Mouse (Mus musculus) MEL (cell line): ENCODE data around the gene Fbxl2. TPM values are rescaled to one million over a fixed set of nuclear protein-coding genes. Genes with fewer than 3 reads are reported as not detected.

ENCODE experiments used
- DNase-seq: peaks from one replicate; pipeline ENCODE4 v3.0.0; 2011; ENCODE audit warnings: low read depth, low spot score
- H3K27ac ChIP-seq: 2 replicates; pipeline ENCODE4 v1.5.1; 2012; ENCODE audit warnings: low read depth, mild to moderate bottlenecking, control low read depth, low read length, moderate library complexity; ENCODE audit not compliant: control insufficient read depth
- H3K27me3 ChIP-seq, 2 experiments: fragments of 150-350 bp in 1 of 2; sonication (generic) in 1 of 2; 2 replicates each; pipeline ENCODE4 v1.6.1; 2012; ENCODE audit warnings: low read length in 2 of 2, mild to moderate bottlenecking in 2 of 2, improper control_type of control experiment in 1 of 2, moderate library complexity in 1 of 2; ENCODE audit not compliant: insufficient read depth in 2 of 2, control insufficient read depth in 1 of 2
- H3K36me3 ChIP-seq, 2 experiments: 2 replicates each; pipeline ENCODE4 v1.6.1; 2012 to 2014; ENCODE audit warnings: low read length in 2 of 2, improper control_type of control experiment in 1 of 2, inconsistent platforms in 1 of 2, mild to moderate bottlenecking in 1 of 2; ENCODE audit not compliant: insufficient read depth in 2 of 2, control insufficient read depth in 1 of 2
- H3K4me1 ChIP-seq, 2 experiments: fragments of 150-350 bp in 1 of 2; sonication (generic) in 1 of 2; 2 replicates each; pipeline ENCODE4 v1.6.1; 2012; ENCODE audit warnings: low read length in 2 of 2, improper control_type of control experiment in 1 of 2, mild to moderate bottlenecking in 1 of 2; ENCODE audit not compliant: insufficient read depth in 2 of 2, control insufficient read depth in 1 of 2
- H3K4me3 ChIP-seq, 2 experiments: fragments of 150-350 bp in 1 of 2; sonication (generic) in 1 of 2; 2 replicates each; pipeline ENCODE4 v1.5.1; 2012; ENCODE audit warnings: low read depth in 2 of 2, low read length in 2 of 2, mild to moderate bottlenecking in 2 of 2, moderate library complexity in 2 of 2, control low read depth in 1 of 2, improper control_type of control experiment in 1 of 2; ENCODE audit not compliant: control insufficient read depth in 1 of 2, insufficient read depth in 1 of 2
- H3K79me2 ChIP-seq: 2 replicates; pipeline ENCODE4 v1.6.1; 2012; ENCODE audit warnings: mild to moderate bottlenecking, low read length, moderate library complexity; ENCODE audit not compliant: control insufficient read depth, poor library complexity, insufficient read depth
- H3K9ac ChIP-seq: 2 replicates; pipeline ENCODE4 v1.6.1; 2012; ENCODE audit warnings: low read depth, mild to moderate bottlenecking, control low read depth, low read length, moderate library complexity; ENCODE audit not compliant: control insufficient read depth, poor library complexity, severe bottlenecking
- H3K9me3 ChIP-seq: fragments of 150-350 bp; sonication (generic); replicated peaks from 2 replicates; pipeline ENCODE4 v1.6.1; 2012; ENCODE audit warnings: mild to moderate bottlenecking, low read length, improper control_type of control experiment, moderate library complexity; ENCODE audit not compliant: insufficient read depth
- CHD2 ChIP-seq: IDR thresholded peaks from 2 replicates; pipeline ENCODE4 v1.6.1; 2011; ENCODE audit warnings: low read length, improper control_type of control experiment
- E2F4 ChIP-seq: IDR thresholded peaks from 2 replicates; pipeline ENCODE4 v1.6.1; 2011; ENCODE audit warnings: low read depth, low read length, improper control_type of control experiment, borderline replicate concordance
- ELF1 ChIP-seq: IDR thresholded peaks from 2 replicates; pipeline ENCODE4 v1.6.1; 2014; ENCODE audit warnings: low read depth, mild to moderate bottlenecking, inconsistent platforms, low read length, improper control_type of control experiment, moderate library complexity
- EP300 ChIP-seq, 2 experiments: IDR thresholded peaks; 2 replicates each; pipeline ENCODE4 v1.6.1; 2011; ENCODE audit warnings: improper control_type of control experiment in 2 of 2, low read length in 2 of 2, low read depth in 1 of 2, mild to moderate bottlenecking in 1 of 2
- ETS1 ChIP-seq: IDR thresholded peaks from 2 replicates; pipeline ENCODE4 v1.6.1; 2012; ENCODE audit warnings: low read depth, mild to moderate bottlenecking, inconsistent platforms, low read length, improper control_type of control experiment, moderate library complexity
- HCFC1 ChIP-seq: IDR thresholded peaks from 2 replicates; pipeline ENCODE4 v1.6.1; 2012; ENCODE audit warnings: low read depth, mild to moderate bottlenecking, inconsistent platforms, low read length, improper control_type of control experiment, moderate library complexity
- JUND ChIP-seq: IDR thresholded peaks from 2 replicates; pipeline ENCODE4 v1.6.1; 2011; ENCODE audit warnings: low read depth, mild to moderate bottlenecking, improper control_type of control experiment, low read length
- MAFK ChIP-seq: IDR thresholded peaks from 2 replicates; pipeline ENCODE4 v1.6.1; 2011; ENCODE audit warnings: low read depth, mild to moderate bottlenecking, low read length, improper control_type of control experiment, borderline replicate concordance
- MEF2A ChIP-seq: IDR thresholded peaks from 2 replicates; pipeline ENCODE4 v1.6.1; 2014; ENCODE audit warnings: low read depth, mild to moderate bottlenecking, inconsistent platforms, low read length, improper control_type of control experiment; ENCODE audit not compliant: poor library complexity, insufficient replicate concordance, severe bottlenecking; ENCODE audit errors: extremely low read depth
- MYB ChIP-seq: IDR thresholded peaks from 2 replicates; pipeline ENCODE4 v1.6.1; 2011; ENCODE audit warnings: mild to moderate bottlenecking, low read depth, low read length, improper control_type of control experiment
- NRF1 ChIP-seq: IDR thresholded peaks from 2 replicates; pipeline ENCODE4 v1.6.1; 2014; ENCODE audit warnings: low read depth, mild to moderate bottlenecking, inconsistent platforms, low read length, improper control_type of control experiment, moderate library complexity; ENCODE audit not compliant: poor library complexity, insufficient read depth, severe bottlenecking
- POLR2AphosphoS2 ChIP-seq: IDR thresholded peaks from 2 replicates; pipeline ENCODE4 v1.6.1; 2011; ENCODE audit warnings: low read length, improper control_type of control experiment
- POLR2AphosphoS5 ChIP-seq: IDR thresholded peaks from 2 replicates; pipeline ENCODE4 v1.6.1; 2012; ENCODE audit warnings: low read depth, borderline replicate concordance, mild to moderate bottlenecking, inconsistent platforms, low read length, moderate library complexity, mixed read lengths
- RAD21 ChIP-seq: IDR thresholded peaks from 2 replicates; pipeline ENCODE4 v1.6.1; 2011; ENCODE audit warnings: mild to moderate bottlenecking, low read depth, low read length, improper control_type of control experiment
- RCOR1 ChIP-seq: IDR thresholded peaks from 2 replicates; pipeline ENCODE4 v1.6.1; 2012; ENCODE audit warnings: low read depth, mild to moderate bottlenecking, inconsistent platforms, low read length, improper control_type of control experiment
- SMC3 ChIP-seq: IDR thresholded peaks from 2 replicates; pipeline ENCODE4 v1.6.1; 2011; ENCODE audit warnings: low read depth, low read length, improper control_type of control experiment
- TBP ChIP-seq: IDR thresholded peaks from 2 replicates; pipeline ENCODE4 v1.8.0; 2011; ENCODE audit warnings: low read depth, low read length, improper control_type of control experiment
- TCF12 ChIP-seq: IDR thresholded peaks from 2 replicates; pipeline ENCODE4 v1.6.1; 2014; ENCODE audit warnings: low read depth, mild to moderate bottlenecking, inconsistent platforms, low read length, improper control_type of control experiment, moderate library complexity
- UBTF ChIP-seq: IDR thresholded peaks from 2 replicates; pipeline ENCODE4 v1.6.1; 2012; ENCODE audit warnings: low read depth, mild to moderate bottlenecking, inconsistent platforms, low read length, improper control_type of control experiment, moderate library complexity, borderline replicate concordance; ENCODE audit not compliant: insufficient read depth
- USF1 ChIP-seq: IDR thresholded peaks from 2 replicates; pipeline ENCODE4 v1.6.1; 2014; ENCODE audit warnings: low read depth, mild to moderate bottlenecking, inconsistent platforms, low read length, improper control_type of control experiment, moderate library complexity
- ZC3H11A ChIP-seq: IDR thresholded peaks from 2 replicates; pipeline ENCODE4 v1.6.1; 2012; ENCODE audit warnings: low read depth, mild to moderate bottlenecking, inconsistent platforms, low read length, improper control_type of control experiment
- polyA plus RNA-seq, 2 experiments: library from polyadenylated mRNA; stranded (reverse) in 1 of 2; unstranded in 1 of 2; fragments of >175 nt in 1 of 2; fragments of >200 nt in 1 of 2; gene quantifications; 2 replicates each; pipeline versions ENCODE4 v1.2.1 to v1.2.4; 2012; ENCODE audit warnings: low replicate concordance in 2 of 2, low read depth in 1 of 2; ENCODE audit not compliant: insufficient read length in 2 of 2, insufficient read depth in 1 of 2, missing spikeins in 1 of 2
- total RNA-seq: library from RNA; depleted of rRNA; stranded (reverse); fragments of 300-350 nt; gene quantifications from 2 replicates; pipeline ENCODE4 v1.2.3, GENCODE M21; 2012

Fbxl2 gene
- total and polyA plus RNA-seq, 3 experiments, result 1.8 to 3.0 TPM; not detected in 1

GRCm38 (mm10) chr9:114068494-114069053 is 22.6 kb upstream of the Fbxl2 start:
- Histone ChIP-seq H3K27me3 (no peaks in the 10 kb centered on the region; a peak in 1 of 4 replicates), H3K36me3 (no peaks in the 10 kb centered on the region), H3K27ac (no peak overlapping the region), H3K9ac (no peak overlapping the region), H3K4me1 (no peaks in the 10 kb centered on the region), H3K79me2 (no peaks in the 10 kb centered on the region)
- DNase-seq, result no peak
- TF ChIP-seq ELF1 (no peak), MYB (no peak), UBTF (no peak), POLR2AphosphoS2 (no peak), HCFC1 (no peak), POLR2AphosphoS5 (no peak), USF1 (no peak), CHD2 (no peak), MAFK (no peak), MEF2A (no peak), SMC3 (no peak)
- TF ChIP-seq, all 39 proteins: peak for 0
- Histone ChIP-seq H3K4me3 (no peak overlapping the region), H3K9me3 (no peaks in the 10 kb centered on the region)

- Histone ChIP-seq H3K9ac (no peak within 1 kb of the TSS), H3K27me3 (no peaks in the 10 kb centered on the region), H3K9me3 (no peaks in the 10 kb centered on the region), H3K4me1 (no peaks in the 10 kb centered on the region), H3K79me2 (no peaks in the 10 kb centered on the region), H3K36me3 (no peaks in the 10 kb centered on the region), H3K4me3 (no peak within 1 kb of the TSS), H3K27ac (no peak within 1 kb of the TSS)
- TF ChIP-seq POLR2AphosphoS2 (no peak), NRF1 (no peak), TBP (no peak), CHD2 (no peak), ZC3H11A (no peak), JUND (no peak), RAD21 (no peak), UBTF (no peak), POLR2AphosphoS5 (no peak), TCF12 (no peak), RCOR1 (no peak), ETS1 (no peak), EP300 (IDR thresholded peaks at IDR 0.05; ENCODE audit: low read depth in 1 of 2, low read length in 2 of 2) (no peak), E2F4 (no peak), MEF2A (no peak)
- DNase-seq, result no peak
Observed at GRCm38 (mm10) chr9:114057090-114057796, 11.3 kb upstream of the Fbxl2 start, which contains the start of gene Susd5. TSS of gene Susd5 (plus strand) at chr9:114057140.
